Mouse (Mus musculus) lung, embryonic 15.5 days (tissue): ENCODE measurements around the gene Stag1. TPM values are rescaled to one million over a fixed set of nuclear protein-coding genes. Genes with fewer than 3 reads are reported as not detected.
A peak's percentile ranks its signal among the peaks of the same experiment; 100 is the strongest.

Experiments
- ATAC-seq: fragments of 200-750 bp; cut with Nextera tagmentation; 2 replicates; pipeline ENCODE4 v1.8.0; 2017; ENCODE audit warnings: moderate number of reproducible peaks, borderline replicate concordance; ENCODE audit not compliant: low FRiP score, low TSS enrichment; ENCODE audit errors: extremely low read depth
- H3K27ac ChIP-seq: fragments of 300-500 bp; sonication (generic); 2 replicates; pipeline ENCODE4 v1.5.1; 2015; ENCODE audit warnings: moderate library complexity, mild to moderate bottlenecking, inconsistent platforms
- H3K27me3 ChIP-seq: fragments of 300-500 bp; sonication (generic); 2 replicates; pipeline ENCODE4 v1.6.1; 2015; ENCODE audit warnings: inconsistent platforms
- H3K36me3 ChIP-seq: fragments of 300-500 bp; sonication (generic); 2 replicates; pipeline ENCODE4 v1.6.1; 2015; ENCODE audit warnings: inconsistent platforms
- H3K4me1 ChIP-seq: fragments of 300-500 bp; sonication (generic); 2 replicates; pipeline ENCODE4 v1.6.1; 2015; ENCODE audit warnings: inconsistent platforms
- H3K4me2 ChIP-seq: fragments of 300-500 bp; sonication (generic); 2 replicates; pipeline ENCODE4 v1.6.1; 2015; ENCODE audit warnings: inconsistent platforms, mild to moderate bottlenecking, moderate library complexity
- H3K4me3 ChIP-seq: fragments of 300-500 bp; sonication (generic); 2 replicates; pipeline ENCODE4 v1.5.1; 2015; ENCODE audit warnings: mild to moderate bottlenecking, inconsistent platforms
- H3K9ac ChIP-seq: fragments of 300-500 bp; sonication (generic); 2 replicates; pipeline ENCODE4 v1.6.1; 2015; ENCODE audit warnings: inconsistent platforms
- H3K9me3 ChIP-seq: fragments of 300-500 bp; sonication (generic); 2 replicates; pipeline ENCODE4 v1.6.1; 2016; ENCODE audit warnings: inconsistent platforms
- WGBS: fragments of 180-500 bp; shearing (Covaris S2); methylation state at CpG from one replicate; pipeline ENCODE4 v1.1.7; 2015; 5-methylcytosine and 5-hydroxymethylcytosine counted together
- polyA plus RNA-seq: library from polyadenylated mRNA; unstranded; fragments of >200 nt; fragmentation: Nextera tagmentation; extraction: Ambion mirVana; gene quantifications from 2 replicates; pipeline ENCODE4 v1.2.1, GENCODE M21; 2015

The Stag1 gene
- polyA plus RNA-seq, 1 experiment from 2014 or later = 43.1 TPM

GRCm38 (mm10) chr9:100984381-100985310 is 387.0 kb downstream of the Stag1 start:
- no peak overlapping the region for H3K27ac ChIP-seq
- H3K9ac ChIP-seq = no peak overlapping the region
- WGBS = 92% methylated on average over 25 of the region's 25 CpGs
- H3K4me1 ChIP-seq = no peaks in the 10 kb centered on the region
- no peak overlapping the region for H3K4me3 ChIP-seq
- H3K9me3 ChIP-seq = no peaks in the 10 kb centered on the region; the same call in 1 of the 2 replicates
- no peak for ATAC-seq
- H3K27me3 ChIP-seq = no peaks in the 10 kb centered on the region
- peaks cover 9% of the 10 kb centered on the region for H3K36me3 ChIP-seq
- no peak overlapping the region for H3K4me2 ChIP-seq

- Histone ChIP-seq H3K4me1 (no peaks in the 10 kb centered on the region), H3K27ac (no peak overlapping the region), H3K4me3 (no peak overlapping the region), H3K4me2 (no peak overlapping the region), H3K27me3 (no peaks in the 10 kb centered on the region), H3K9me3 (no peaks in the 10 kb centered on the region; the same call in 1 of the 2 replicates), H3K9ac (no peak overlapping the region), H3K36me3 (peaks cover 10% of the 10 kb centered on the region)
- no peak for ATAC-seq
- 90% methylated on average over 5 of the region's 5 CpGs for WGBS
Measured at GRCm38 (mm10) chr9:100987006-100987405, 389.4 kb downstream of the Stag1 start.

- Histone ChIP-seq H3K4me3 (no peak overlapping the region), H3K4me1 (no peaks in the 10 kb centered on the region), H3K4me2 (no peak overlapping the region), H3K27me3 (no peaks in the 10 kb centered on the region), H3K9me3 (no peaks in the 10 kb centered on the region; the same call in 1 of the 2 replicates), H3K9ac (no peak overlapping the region), H3K27ac (no peak overlapping the region), H3K36me3 (peaks cover 10% of the 10 kb centered on the region)
- no peak for ATAC-seq
- WGBS = 91% methylated on average over 3 of the region's 3 CpGs
Measured at GRCm38 (mm10) chr9:100987850-100988249, 390.3 kb downstream of the Stag1 start.

- Histone ChIP-seq H3K4me3 (no peak overlapping the region), H3K4me1 (no peaks in the 10 kb centered on the region), H3K4me2 (no peak overlapping the region), H3K9ac (no peak overlapping the region), H3K36me3 (peaks cover 13% of the 10 kb centered on the region), H3K27me3 (no peaks in the 10 kb centered on the region), H3K27ac (no peak overlapping the region), H3K9me3 (no peaks in the 10 kb centered on the region; the same call in 1 of the 2 replicates)
- 87% methylated on average over 5 of the region's 5 CpGs for WGBS
- ATAC-seq = no peak
Measured at GRCm38 (mm10) chr9:100990609-100991008, 393.0 kb downstream of the Stag1 start.

GRCm38 (mm10) chr9:100991321-100991720 is 393.7 kb downstream of the Stag1 start:
- WGBS = 88% methylated on average over 2 of the region's 2 CpGs
- ATAC-seq = no peak
- Histone ChIP-seq H3K36me3 (peaks cover 12% of the 10 kb centered on the region), H3K4me1 (no peaks in the 10 kb centered on the region), H3K27me3 (no peaks in the 10 kb centered on the region), H3K27ac (no peak overlapping the region), H3K9me3 (no peaks in the 10 kb centered on the region; the same call in 1 of the 2 replicates), H3K4me2 (no peak overlapping the region), H3K9ac (no peak overlapping the region), H3K4me3 (no peak overlapping the region)

- H3K4me2 ChIP-seq = no peak overlapping the region
- no peak overlapping the region for H3K9ac ChIP-seq
- WGBS = 93% methylated on average over 2 of the region's 2 CpGs
- no peaks in the 10 kb centered on the region for H3K27me3 ChIP-seq
- no peak for ATAC-seq
- H3K9me3 ChIP-seq = no peaks in the 10 kb centered on the region; the same call in 1 of the 2 replicates
- no peak overlapping the region for H3K27ac ChIP-seq
- H3K4me1 ChIP-seq = no peaks in the 10 kb centered on the region
- H3K36me3 ChIP-seq = peaks cover 12% of the 10 kb centered on the region
- H3K4me3 ChIP-seq = no peak overlapping the region
Measured at GRCm38 (mm10) chr9:100992191-100992590, 394.6 kb downstream of the Stag1 start.

- no peak for ATAC-seq
- 79% methylated on average over 4 of the region's 4 CpGs for WGBS
- Histone ChIP-seq H3K36me3 (peaks cover 16% of the 10 kb centered on the region), H3K9ac (no peak overlapping the region), H3K4me1 (no peaks in the 10 kb centered on the region), H3K9me3 (no peaks in the 10 kb centered on the region; the same call in 1 of the 2 replicates), H3K4me2 (no peak overlapping the region), H3K27me3 (no peaks in the 10 kb centered on the region), H3K4me3 (no peak overlapping the region), H3K27ac (no peak overlapping the region)
Measured at GRCm38 (mm10) chr9:100993937-100994336, 396.3 kb downstream of the Stag1 start.

GRCm38 (mm10) chr9:100997138-100997537 is 399.5 kb downstream of the Stag1 start:
- H3K27me3 ChIP-seq = no peaks in the 10 kb centered on the region
- H3K4me1 ChIP-seq = no peaks in the 10 kb centered on the region
- H3K4me2 ChIP-seq = no peak overlapping the region
- 0 out of 2 replicates have a peak, but pooled peaks cover 11% of the 10 kb centered on the region for H3K36me3 ChIP-seq
- H3K27ac ChIP-seq = no peak overlapping the region
- ATAC-seq = no peak
- no peak overlapping the region for H3K9ac ChIP-seq
- H3K9me3 ChIP-seq = no peaks in the 10 kb centered on the region
- no peak overlapping the region for H3K4me3 ChIP-seq
- WGBS = 90% methylated on average over 2 of the region's 2 CpGs

GRCm38 (mm10) chr9:101002053-101002452 is 404.5 kb downstream of the Stag1 start:
- Histone ChIP-seq H3K36me3 (0 out of 2 replicates have a peak, but pooled peaks cover 10% of the 10 kb centered on the region), H3K4me3 (no peak overlapping the region), H3K4me2 (no peak overlapping the region), H3K9me3 (no peaks in the 10 kb centered on the region), H3K4me1 (peaks cover 15% of the 10 kb centered on the region), H3K27ac (no peak overlapping the region), H3K9ac (no peak overlapping the region), H3K27me3 (no peaks in the 10 kb centered on the region)
- ATAC-seq = no peak
- WGBS = 87% methylated on average over 4 of the region's 4 CpGs

GRCm38 (mm10) chr9:101002841-101003240 is 405.2 kb downstream of the Stag1 start:
- Histone ChIP-seq H3K27me3 (no peaks in the 10 kb centered on the region), H3K4me2 (no peak overlapping the region), H3K4me3 (no peak overlapping the region), H3K9ac (no peak overlapping the region), H3K27ac (no peak overlapping the region), H3K9me3 (no peaks in the 10 kb centered on the region), H3K36me3 (0 out of 2 replicates have a peak, but pooled peaks cover 10% of the 10 kb centered on the region), H3K4me1 (peaks cover 15% of the 10 kb centered on the region)
- no peak for ATAC-seq
- 89% methylated on average over 8 of the region's 8 CpGs for WGBS

GRCm38 (mm10) chr9:101003302-101003701 is 405.7 kb downstream of the Stag1 start:
- Histone ChIP-seq H3K9ac (no peak overlapping the region), H3K4me2 (no peak overlapping the region), H3K27ac (no peak overlapping the region), H3K36me3 (0 out of 2 replicates have a peak, but pooled peaks cover 9% of the 10 kb centered on the region), H3K27me3 (no peaks in the 10 kb centered on the region), H3K4me3 (no peak overlapping the region), H3K4me1 (peaks cover 15% of the 10 kb centered on the region), H3K9me3 (no peaks in the 10 kb centered on the region)
- 89% methylated on average over 5 of the region's 5 CpGs for WGBS
- ATAC-seq = no peak

- peak; percentile 55; the same call in 1 of the 2 replicates for ATAC-seq
- H3K27me3 ChIP-seq = no peaks in the 10 kb centered on the region
- H3K4me1 ChIP-seq = peaks cover 15% of the 10 kb centered on the region
- H3K9me3 ChIP-seq = no peaks in the 10 kb centered on the region
- H3K9ac ChIP-seq = no peak overlapping the region
- H3K36me3 ChIP-seq = 0 out of 2 replicates have a peak, but pooled peaks cover 4% of the 10 kb centered on the region
- WGBS = 50% methylated on average over 4 of the region's 4 CpGs
- peak overlapping the region; percentile 76 for H3K27ac ChIP-seq
- no peak overlapping the region for H3K4me3 ChIP-seq
- H3K4me2 ChIP-seq = no peak overlapping the region
Measured at GRCm38 (mm10) chr9:101005866-101006265, 408.3 kb downstream of the Stag1 start.
